Mouse (Mus musculus): ENCODE data around the gene Cpeb1.

GRCm38 (mm10) chr7:81453443-81454274, 1.6 kb downstream of the Cpeb1 start:
- TF ChIP-seq CTCF (IDR thresholded peaks at IDR 0.05; ENCODE audit: insufficient read depth, low read length) (no peak), POLR2A (IDR thresholded peaks at IDR 0.05; ENCODE audit: borderline replicate concordance, extremely low read depth, low read depth, low read length) (no peak)
